Mouse (Mus musculus) cerebellum, adult 2 months (tissue): ENCODE data around the gene Usp22.

Experiments
- CTCF ChIP-seq: fragments of 200-500 bp; IDR thresholded peaks from 2 replicates; pipeline ENCODE4 v1.5.1; 2011; ENCODE audit warnings: low read depth, mild to moderate bottlenecking, control low read depth, low read length, moderate library complexity, borderline replicate concordance; ENCODE audit not compliant: insufficient read depth
- POLR2A ChIP-seq: fragments of 200-500 bp; IDR thresholded peaks from 2 replicates; pipeline ENCODE4 v1.6.1; 2011; ENCODE audit warnings: low read length, control low read depth, borderline replicate concordance; ENCODE audit not compliant: insufficient read depth

GRCm38 (mm10) chr11:61220156-61220881 is 45.5 kb upstream of the Usp22 start:
- TF ChIP-seq POLR2A (no peak), CTCF (peak; percentile 33; the same call in 1 of the 2 replicates)
